Mouse (Mus musculus): ENCODE results near the gene Eif5a.

Eif5a gene

GRCm38 (mm10) chr11:69871822-69872221, 49.9 kb downstream of the Eif5a start:
- no peak for DNase-seq

GRCm38 (mm10) chr11:69870289-69871069, 51.3 kb downstream of the Eif5a start:
- no peak for DNase-seq

GRCm38 (mm10) chr11:69867335-69867734, 54.4 kb downstream of the Eif5a start:
- no peak for DNase-seq

All from thymus, adult 18-20 months (tissue).